Mouse (Mus musculus) MEL (cell line): ENCODE data around the gene Ncmap. TPM values are rescaled to one million over a fixed set of nuclear protein-coding genes. Genes with fewer than 3 reads are reported as not detected.

Experiments used
- DNase-seq: peaks from one replicate; pipeline ENCODE4 v3.0.0; 2011; ENCODE audit warnings: low read depth, low spot score
- H3K27ac ChIP-seq: 2 replicates; pipeline ENCODE4 v1.5.1; 2012; ENCODE audit warnings: low read depth, mild to moderate bottlenecking, control low read depth, low read length, moderate library complexity; ENCODE audit not compliant: control insufficient read depth
- H3K27me3 ChIP-seq, 2 experiments: fragments of 150-350 bp in 1 of 2; sonication (generic) in 1 of 2; 2 replicates each; pipeline ENCODE4 v1.6.1; 2012; ENCODE audit warnings: low read length in 2 of 2, mild to moderate bottlenecking in 2 of 2, improper control_type of control experiment in 1 of 2, moderate library complexity in 1 of 2; ENCODE audit not compliant: insufficient read depth in 2 of 2, control insufficient read depth in 1 of 2
- H3K36me3 ChIP-seq, 2 experiments: 2 replicates each; pipeline ENCODE4 v1.6.1; 2012 to 2014; ENCODE audit warnings: low read length in 2 of 2, improper control_type of control experiment in 1 of 2, inconsistent platforms in 1 of 2, mild to moderate bottlenecking in 1 of 2; ENCODE audit not compliant: insufficient read depth in 2 of 2, control insufficient read depth in 1 of 2
- H3K4me1 ChIP-seq, 2 experiments: fragments of 150-350 bp in 1 of 2; sonication (generic) in 1 of 2; 2 replicates each; pipeline ENCODE4 v1.6.1; 2012; ENCODE audit warnings: low read length in 2 of 2, improper control_type of control experiment in 1 of 2, mild to moderate bottlenecking in 1 of 2; ENCODE audit not compliant: insufficient read depth in 2 of 2, control insufficient read depth in 1 of 2
- H3K4me3 ChIP-seq, 2 experiments: fragments of 150-350 bp in 1 of 2; sonication (generic) in 1 of 2; 2 replicates each; pipeline ENCODE4 v1.5.1; 2012; ENCODE audit warnings: low read depth in 2 of 2, low read length in 2 of 2, mild to moderate bottlenecking in 2 of 2, moderate library complexity in 2 of 2, control low read depth in 1 of 2, improper control_type of control experiment in 1 of 2; ENCODE audit not compliant: control insufficient read depth in 1 of 2, insufficient read depth in 1 of 2
- H3K79me2 ChIP-seq: 2 replicates; pipeline ENCODE4 v1.6.1; 2012; ENCODE audit warnings: mild to moderate bottlenecking, low read length, moderate library complexity; ENCODE audit not compliant: control insufficient read depth, poor library complexity, insufficient read depth
- H3K9ac ChIP-seq: 2 replicates; pipeline ENCODE4 v1.6.1; 2012; ENCODE audit warnings: low read depth, mild to moderate bottlenecking, control low read depth, low read length, moderate library complexity; ENCODE audit not compliant: control insufficient read depth, poor library complexity, severe bottlenecking
- H3K9me3 ChIP-seq: fragments of 150-350 bp; sonication (generic); replicated peaks from 2 replicates; pipeline ENCODE4 v1.6.1; 2012; ENCODE audit warnings: mild to moderate bottlenecking, low read length, improper control_type of control experiment, moderate library complexity; ENCODE audit not compliant: insufficient read depth
- BHLHE40 ChIP-seq: IDR thresholded peaks from 2 replicates; pipeline ENCODE4 v1.6.1; 2012; ENCODE audit warnings: low read depth, mild to moderate bottlenecking, inconsistent platforms, low read length, improper control_type of control experiment, borderline replicate concordance
- CHD1 ChIP-seq: IDR thresholded peaks from 2 replicates; pipeline ENCODE4 v1.6.1; 2012; ENCODE audit warnings: low read depth, mild to moderate bottlenecking, inconsistent platforms, low read length, improper control_type of control experiment
- E2F4 ChIP-seq: IDR thresholded peaks from 2 replicates; pipeline ENCODE4 v1.6.1; 2011; ENCODE audit warnings: low read depth, low read length, improper control_type of control experiment, borderline replicate concordance
- EP300 ChIP-seq, 2 experiments: IDR thresholded peaks; 2 replicates each; pipeline ENCODE4 v1.6.1; 2011; ENCODE audit warnings: improper control_type of control experiment in 2 of 2, low read length in 2 of 2, low read depth in 1 of 2, mild to moderate bottlenecking in 1 of 2
- ETS1 ChIP-seq: IDR thresholded peaks from 2 replicates; pipeline ENCODE4 v1.6.1; 2012; ENCODE audit warnings: low read depth, mild to moderate bottlenecking, inconsistent platforms, low read length, improper control_type of control experiment, moderate library complexity
- HCFC1 ChIP-seq: IDR thresholded peaks from 2 replicates; pipeline ENCODE4 v1.6.1; 2012; ENCODE audit warnings: low read depth, mild to moderate bottlenecking, inconsistent platforms, low read length, improper control_type of control experiment, moderate library complexity
- JUND ChIP-seq: IDR thresholded peaks from 2 replicates; pipeline ENCODE4 v1.6.1; 2011; ENCODE audit warnings: low read depth, mild to moderate bottlenecking, improper control_type of control experiment, low read length
- KAT2A ChIP-seq: conservative IDR thresholded peaks from 2 replicates; pipeline ENCODE4 v1.6.1; 2012; ENCODE audit warnings: low read depth, low read length, improper control_type of control experiment, inconsistent platforms
- MAFK ChIP-seq: IDR thresholded peaks from 2 replicates; pipeline ENCODE4 v1.6.1; 2011; ENCODE audit warnings: low read depth, mild to moderate bottlenecking, low read length, improper control_type of control experiment, borderline replicate concordance
- MAX ChIP-seq: IDR thresholded peaks from 2 replicates; pipeline ENCODE4 v1.6.1; 2011; ENCODE audit warnings: low read length, improper control_type of control experiment
- MAZ ChIP-seq: IDR thresholded peaks from 2 replicates; pipeline ENCODE4 v1.6.1; 2012; ENCODE audit warnings: low read depth, mild to moderate bottlenecking, inconsistent platforms, low read length, improper control_type of control experiment
- MEF2A ChIP-seq: IDR thresholded peaks from 2 replicates; pipeline ENCODE4 v1.6.1; 2014; ENCODE audit warnings: low read depth, mild to moderate bottlenecking, inconsistent platforms, low read length, improper control_type of control experiment; ENCODE audit not compliant: poor library complexity, insufficient replicate concordance, severe bottlenecking; ENCODE audit errors: extremely low read depth
- MXI1 ChIP-seq: IDR thresholded peaks from 2 replicates; pipeline ENCODE4 v1.6.1; 2011; ENCODE audit warnings: mild to moderate bottlenecking, low read depth, low read length, improper control_type of control experiment
- MYC ChIP-seq: IDR thresholded peaks from 2 replicates; pipeline ENCODE4 v1.6.1; 2011; ENCODE audit warnings: low read depth, mild to moderate bottlenecking, low read length, improper control_type of control experiment, moderate library complexity
- NELFE ChIP-seq: IDR thresholded peaks from 2 replicates; pipeline ENCODE4 v1.6.1; 2011; ENCODE audit warnings: low read depth, low read length, improper control_type of control experiment
- NRF1 ChIP-seq: IDR thresholded peaks from 2 replicates; pipeline ENCODE4 v1.6.1; 2014; ENCODE audit warnings: low read depth, mild to moderate bottlenecking, inconsistent platforms, low read length, improper control_type of control experiment, moderate library complexity; ENCODE audit not compliant: poor library complexity, insufficient read depth, severe bottlenecking
- POLR2A ChIP-seq, 2 experiments: IDR thresholded peaks; 2 replicates each; pipeline ENCODE4 v1.6.1; 2011 to 2012; ENCODE audit warnings: low read length in 2 of 2, mild to moderate bottlenecking in 2 of 2, control low read depth in 1 of 2, improper control_type of control experiment in 1 of 2, low read depth in 1 of 2, moderate library complexity in 1 of 2; ENCODE audit not compliant: control insufficient read depth in 1 of 2, insufficient read depth in 1 of 2, poor library complexity in 1 of 2
- POLR2AphosphoS2 ChIP-seq: IDR thresholded peaks from 2 replicates; pipeline ENCODE4 v1.6.1; 2011; ENCODE audit warnings: low read length, improper control_type of control experiment
- POLR2AphosphoS5 ChIP-seq: IDR thresholded peaks from 2 replicates; pipeline ENCODE4 v1.6.1; 2012; ENCODE audit warnings: low read depth, borderline replicate concordance, mild to moderate bottlenecking, inconsistent platforms, low read length, moderate library complexity, mixed read lengths
- RAD21 ChIP-seq: IDR thresholded peaks from 2 replicates; pipeline ENCODE4 v1.6.1; 2011; ENCODE audit warnings: mild to moderate bottlenecking, low read depth, low read length, improper control_type of control experiment
- RCOR1 ChIP-seq: IDR thresholded peaks from 2 replicates; pipeline ENCODE4 v1.6.1; 2012; ENCODE audit warnings: low read depth, mild to moderate bottlenecking, inconsistent platforms, low read length, improper control_type of control experiment
- SIN3A ChIP-seq: IDR thresholded peaks from 2 replicates; pipeline ENCODE4 v1.6.1; 2012; ENCODE audit warnings: low read length, improper control_type of control experiment, inconsistent platforms
- SMC3 ChIP-seq: IDR thresholded peaks from 2 replicates; pipeline ENCODE4 v1.6.1; 2011; ENCODE audit warnings: low read depth, low read length, improper control_type of control experiment
- TAL1 ChIP-seq: IDR thresholded peaks from 2 replicates; pipeline ENCODE4 v1.6.1; 2012; ENCODE audit warnings: mild to moderate bottlenecking, inconsistent platforms, low read length, moderate library complexity, mixed read lengths
- TBP ChIP-seq: IDR thresholded peaks from 2 replicates; pipeline ENCODE4 v1.8.0; 2011; ENCODE audit warnings: low read depth, low read length, improper control_type of control experiment
- TCF12 ChIP-seq: IDR thresholded peaks from 2 replicates; pipeline ENCODE4 v1.6.1; 2014; ENCODE audit warnings: low read depth, mild to moderate bottlenecking, inconsistent platforms, low read length, improper control_type of control experiment, moderate library complexity
- UBTF ChIP-seq: IDR thresholded peaks from 2 replicates; pipeline ENCODE4 v1.6.1; 2012; ENCODE audit warnings: low read depth, mild to moderate bottlenecking, inconsistent platforms, low read length, improper control_type of control experiment, moderate library complexity, borderline replicate concordance; ENCODE audit not compliant: insufficient read depth
- USF1 ChIP-seq: IDR thresholded peaks from 2 replicates; pipeline ENCODE4 v1.6.1; 2014; ENCODE audit warnings: low read depth, mild to moderate bottlenecking, inconsistent platforms, low read length, improper control_type of control experiment, moderate library complexity
- USF2 ChIP-seq, 2 experiments: IDR thresholded peaks; 2 replicates each; pipeline ENCODE4 v1.6.1; 2011 to 2012; ENCODE audit warnings: improper control_type of control experiment in 2 of 2, low read length in 2 of 2, borderline replicate concordance in 1 of 2, inconsistent platforms in 1 of 2, low read depth in 1 of 2, mild to moderate bottlenecking in 1 of 2; ENCODE audit not compliant: insufficient read depth in 1 of 2
- ZC3H11A ChIP-seq: IDR thresholded peaks from 2 replicates; pipeline ENCODE4 v1.6.1; 2012; ENCODE audit warnings: low read depth, mild to moderate bottlenecking, inconsistent platforms, low read length, improper control_type of control experiment
- ZKSCAN1 ChIP-seq: IDR thresholded peaks from 2 replicates; pipeline ENCODE4 v1.6.1; 2012; ENCODE audit warnings: low read depth, mild to moderate bottlenecking, inconsistent platforms, low read length, improper control_type of control experiment, moderate library complexity
- ZNF384 ChIP-seq: IDR thresholded peaks from 2 replicates; pipeline ENCODE4 v1.6.1; 2012; ENCODE audit warnings: low read depth, mild to moderate bottlenecking, inconsistent platforms, low read length, improper control_type of control experiment
- polyA plus RNA-seq, 2 experiments: library from polyadenylated mRNA; stranded (reverse) in 1 of 2; unstranded in 1 of 2; fragments of >175 nt in 1 of 2; fragments of >200 nt in 1 of 2; gene quantifications; 2 replicates each; pipeline versions ENCODE4 v1.2.1 to v1.2.4; 2012; ENCODE audit warnings: low replicate concordance in 2 of 2, low read depth in 1 of 2; ENCODE audit not compliant: insufficient read length in 2 of 2, insufficient read depth in 1 of 2, missing spikeins in 1 of 2
- total RNA-seq: library from RNA; depleted of rRNA; stranded (reverse); fragments of 300-350 nt; gene quantifications from 2 replicates; pipeline ENCODE4 v1.2.3, GENCODE M21; 2012

Ncmap gene
- total and polyA plus RNA-seq, 3 experiments: 0.08 to 0.22 TPM; not detected in 1

DNA sequence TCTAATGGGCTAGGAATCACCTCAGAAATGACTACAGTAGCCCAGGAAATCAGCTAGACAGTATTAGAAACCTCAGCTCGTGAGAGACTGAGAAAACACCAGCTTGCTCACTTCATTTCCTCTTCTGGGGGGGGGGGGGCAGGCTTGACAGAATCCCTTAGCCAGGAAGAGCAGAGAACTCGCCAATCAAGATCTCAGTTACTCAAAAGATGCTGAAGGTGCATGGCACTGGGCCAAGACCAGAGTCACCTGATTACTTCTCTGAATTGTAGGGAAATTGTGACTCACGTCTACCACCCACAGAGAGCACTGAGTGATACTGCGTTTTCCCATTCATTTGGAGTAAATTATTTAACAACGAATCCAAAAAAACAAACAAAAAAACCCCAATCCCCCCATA is 8.2 kb upstream of the Ncmap start:
- Histone ChIP-seq H3K9ac (no peak overlapping the region), H3K79me2 (no peaks in the 10 kb centered on the region)
- TF ChIP-seq USF1: peak; percentile 78
- TF ChIP-seq SIN3A: no peak
- 0 out of 2 replicates have a peak, but pooled peaks have one; percentile 35 for TF ChIP-seq MAZ
- TF ChIP-seq SMC3: no peak
- no peak for TF ChIP-seq TCF12
- TF ChIP-seq JUND: peak; percentile 61; the same call in 1 of the 2 replicates
- TF ChIP-seq RCOR1: peak; percentile 41; the same call in 1 of the 2 replicates
- no peak for TF ChIP-seq TBP
- TF ChIP-seq ZNF384: no peak
- no peak for TF ChIP-seq KAT2A
- TF ChIP-seq NRF1: no peak
- 0 out of 2 replicates have a peak, but pooled peaks have one; percentile 22 for TF ChIP-seq MAFK
- no peak for TF ChIP-seq NELFE
- TF ChIP-seq MXI1: no peak
- peak; percentile 48 to 69 for TF ChIP-seq EP300 (IDR thresholded peaks at IDR 0.05; ENCODE audit: low read depth in 1 of 2, low read length in 2 of 2)
- TF ChIP-seq MYC: no peak
- TF ChIP-seq TAL1: no peak
- TF ChIP-seq POLR2AphosphoS5: no peak
- TF ChIP-seq HCFC1: no peak
- TF ChIP-seq POLR2A (IDR thresholded peaks at IDR 0.05; ENCODE audit: control insufficient read depth in 1 of 2, insufficient read depth in 1 of 2, low read depth in 1 of 2, low read length in 2 of 2, poor library complexity in 1 of 2): no peak
- no peak for TF ChIP-seq USF2 (IDR thresholded peaks at IDR 0.05; ENCODE audit: borderline replicate concordance in 1 of 2, insufficient read depth in 1 of 2, low read depth in 1 of 2, low read length in 2 of 2)
- TF ChIP-seq ETS1: peak; percentile 93
- no peak for TF ChIP-seq UBTF
- TF ChIP-seq BHLHE40: peak; percentile 61; the same call in 1 of the 2 replicates
- no peak for TF ChIP-seq ZC3H11A
- no peak for TF ChIP-seq E2F4
- TF ChIP-seq MEF2A: no peak
- no peak for TF ChIP-seq CHD1
- no peak for TF ChIP-seq ZKSCAN1
- no peak for TF ChIP-seq RAD21
- no peak for TF ChIP-seq POLR2AphosphoS2
- no peak for TF ChIP-seq MAX
- TF ChIP-seq, all 39 proteins: peak for 8
- Histone ChIP-seq H3K27me3 (no peaks in the 10 kb centered on the region), H3K9me3 (no peaks in the 10 kb centered on the region), H3K36me3 (peaks cover 0 to 26% of the 10 kb centered on the region in 2 experiments; a peak in 2 of 4 replicates), H3K4me1 (peaks cover 5 to 30% of the 10 kb centered on the region in 2 experiments; a peak in 3 of 4 replicates), H3K27ac (peak overlapping the region; percentile 30; the same call in 1 of the 2 replicates), H3K4me3 (no peak overlapping the region)
- DNase-seq: peak; percentile 94
